Mouse (Mus musculus) frontal cortex, postnatal 36 days (tissue): ENCODE measurements around the gene Cyb561.
A peak's percentile ranks its signal among the peaks of the same experiment; 100 is the strongest.

ENCODE experiments used
- DNase-seq, 2 experiments: peaks; one replicate each; pipeline ENCODE4 v3.0.0; 2022; ENCODE audit warnings: low spot score in 2 of 2

Cyb561 gene

GRCm38 (mm10) chr11:105921275-105921674 lies 31.9 kb downstream of the Cyb561 start:
- no peak for DNase-seq

- no peak for DNase-seq
These were observed 32.3 kb downstream of the Cyb561 start for GRCm38 (mm10) chr11:105920836-105921235.

- no peak for DNase-seq
These were observed 32.9 kb downstream of the Cyb561 start for GRCm38 (mm10) chr11:105920098-105920785.

- peak; percentile 53 to 63 for DNase-seq
These were observed 39.6 kb downstream of the Cyb561 start for GRCm38 (mm10) chr11:105913580-105913979.

- peak; percentile 50 to 92 for DNase-seq
These were observed 41.4 kb downstream of the Cyb561 start for GRCm38 (mm10) chr11:105911592-105912375.

GRCm38 (mm10) chr11:105911149-105911548 lies 42.0 kb downstream of the Cyb561 start:
- DNase-seq, result no peak

GRCm38 (mm10) chr11:105909617-105910016 lies 43.5 kb downstream of the Cyb561 start:
- no peak for DNase-seq

GRCm38 (mm10) chr11:105908926-105909325 lies 44.2 kb downstream of the Cyb561 start:
- no peak for DNase-seq

GRCm38 (mm10) chr11:105907381-105907780 lies 45.8 kb downstream of the Cyb561 start:
- DNase-seq, result no peak

GRCm38 (mm10) chr11:105905529-105906213 lies 47.5 kb downstream of the Cyb561 start:
- DNase-seq, result no peak

GRCm38 (mm10) chr11:105902956-105903355 lies 50.2 kb downstream of the Cyb561 start:
- no peak for DNase-seq

- DNase-seq, result no peak
These were observed 51.6 kb downstream of the Cyb561 start for GRCm38 (mm10) chr11:105901501-105901900.

- no peak for DNase-seq
These were observed 54.0 kb downstream of the Cyb561 start for GRCm38 (mm10) chr11:105899151-105899550.

GRCm38 (mm10) chr11:105887281-105887680 lies 65.9 kb downstream of the Cyb561 start:
- no peak for DNase-seq

GRCm38 (mm10) chr11:105885558-105885957 lies 67.6 kb downstream of the Cyb561 start:
- no peak for DNase-seq
